Mouse (Mus musculus): ENCODE results near the gene Snrnp27.

Gene Snrnp27

DNA sequence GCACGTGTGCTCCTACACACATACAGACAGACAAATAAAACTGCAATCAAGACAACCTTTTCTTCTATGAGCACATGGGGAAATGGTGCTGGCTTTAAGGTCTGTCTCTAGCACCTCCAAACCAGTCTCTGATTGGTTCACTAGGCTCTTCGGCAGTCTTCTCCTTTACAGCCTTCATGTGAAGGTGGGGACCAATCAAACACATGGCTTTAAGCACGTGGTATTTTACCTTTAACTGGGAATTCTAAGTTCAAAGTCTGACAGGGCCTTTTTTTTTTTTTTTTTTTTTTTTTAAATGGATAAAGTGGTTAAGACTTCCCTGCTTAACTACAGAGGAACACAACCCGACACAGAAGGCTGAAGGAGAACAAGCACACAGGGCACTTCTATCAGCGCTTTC is 19.2 kb downstream of the Snrnp27 start:
- no peak for DNase-seq (ENCODE audit: low read depth, low spot score)

DNA sequence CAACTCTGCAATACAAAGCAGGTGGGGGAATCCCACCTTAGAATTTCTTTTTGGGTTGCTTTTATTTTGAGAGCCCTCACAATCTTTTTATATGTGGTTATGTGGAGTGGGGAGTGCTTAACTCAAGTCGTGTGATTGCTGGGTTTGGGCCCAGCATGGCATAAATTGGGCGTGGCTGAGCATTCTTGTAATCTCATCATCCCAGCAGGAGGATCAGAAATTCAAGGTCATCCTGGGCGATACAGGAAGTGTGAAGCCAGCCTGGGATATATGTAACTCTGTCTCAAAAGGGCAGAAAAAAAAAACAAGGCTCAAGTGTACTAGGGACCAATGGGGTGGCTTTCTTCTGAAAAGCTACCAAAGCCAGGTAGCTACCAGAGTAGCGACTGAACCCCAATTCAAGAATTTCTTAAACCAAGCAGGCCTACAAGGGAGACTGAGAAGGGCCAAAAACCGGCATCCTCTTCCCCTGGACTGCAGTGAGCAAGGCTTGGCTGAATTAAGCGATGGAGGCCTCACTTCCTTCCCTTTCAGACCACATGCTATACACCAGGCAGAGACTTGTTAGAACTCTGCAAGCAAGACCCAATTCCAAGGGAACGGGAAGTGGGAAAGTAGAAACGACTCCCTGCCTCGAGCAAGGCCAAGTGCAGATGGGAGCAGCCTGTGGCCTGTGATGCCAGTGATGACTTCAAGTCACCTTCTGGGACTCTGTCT is 24.0 kb downstream of the Snrnp27 start:
- DNase-seq (ENCODE audit: low read depth, low spot score): no peak

DNA sequence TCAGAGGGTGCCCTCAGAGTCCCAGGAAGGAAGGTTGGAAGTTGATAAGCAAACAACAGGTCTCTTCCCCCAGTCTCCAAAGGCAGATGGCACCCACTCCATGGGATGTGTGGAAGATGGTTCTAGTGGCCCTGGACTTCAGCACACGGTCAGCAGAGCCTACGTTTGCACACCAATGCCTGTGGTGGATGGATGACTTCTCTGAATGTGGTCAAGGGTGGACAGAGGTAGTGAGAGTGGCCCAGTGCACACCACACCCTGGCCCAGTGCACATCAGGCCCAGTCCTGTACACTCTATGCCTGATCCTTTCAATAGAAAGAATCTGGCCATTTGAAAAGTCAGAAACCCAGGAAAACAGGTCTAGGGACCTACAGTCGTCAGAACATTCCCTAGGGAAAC is 25.8 kb downstream of the Snrnp27 start:
- DNase-seq (ENCODE audit: low read depth, low spot score): no peak

GRCm38 (mm10) chr6:86654270-86654916 is 29.9 kb downstream of the Snrnp27 start:
- DNase-seq (ENCODE audit: low read depth, low spot score): no peak

DNA sequence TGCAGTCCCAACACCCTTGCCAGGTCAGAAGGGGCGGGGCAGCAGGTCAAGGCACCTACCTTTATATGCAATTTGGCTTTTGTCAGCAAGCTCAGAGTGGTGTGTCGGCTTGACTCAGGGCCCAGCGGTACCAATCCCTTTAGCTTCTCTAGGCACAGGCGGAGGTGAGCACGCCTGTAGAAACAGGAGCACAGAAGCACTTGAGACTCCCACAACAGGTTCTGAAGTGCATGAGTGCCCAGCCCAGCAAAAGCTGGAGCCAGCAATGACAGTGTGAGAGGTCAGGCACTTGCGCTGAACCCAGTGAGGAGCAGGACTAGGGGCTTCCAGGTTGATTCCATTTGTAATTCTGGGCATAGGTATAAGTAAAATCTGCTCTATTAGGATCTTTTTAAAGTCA is 31.3 kb downstream of the Snrnp27 start:
- no peak for DNase-seq (ENCODE audit: low read depth, low spot score)

- no peak for DNase-seq (ENCODE audit: low read depth, low spot score)
Observed at GRCm38 (mm10) chr6:86646143-86646542, 38.2 kb downstream of the Snrnp27 start.

DNA sequence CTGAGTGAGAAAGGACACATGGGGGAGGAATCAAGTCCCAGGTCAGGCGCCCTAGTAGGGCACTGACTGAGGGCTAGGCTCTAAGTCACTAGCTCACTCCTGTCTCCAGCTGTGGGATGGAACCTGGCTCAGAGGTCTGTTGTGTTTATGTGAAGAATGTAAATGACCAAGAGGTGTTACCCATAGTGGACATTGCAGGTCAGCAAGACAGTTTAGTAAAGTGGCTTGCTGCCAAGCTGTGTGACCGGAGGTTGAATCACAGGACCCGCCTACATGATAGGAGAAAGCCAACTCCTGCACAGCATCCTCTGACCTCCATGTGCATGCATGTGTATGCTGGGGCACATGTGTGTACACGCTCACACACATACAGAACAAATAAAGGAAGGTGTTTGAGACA is 38.8 kb downstream of the Snrnp27 start:
- no peak for DNase-seq (ENCODE audit: low read depth, low spot score)

- no peak for DNase-seq (ENCODE audit: low read depth, low spot score)
Observed at GRCm38 (mm10) chr6:86644775-86645400, 39.4 kb downstream of the Snrnp27 start.

DNA sequence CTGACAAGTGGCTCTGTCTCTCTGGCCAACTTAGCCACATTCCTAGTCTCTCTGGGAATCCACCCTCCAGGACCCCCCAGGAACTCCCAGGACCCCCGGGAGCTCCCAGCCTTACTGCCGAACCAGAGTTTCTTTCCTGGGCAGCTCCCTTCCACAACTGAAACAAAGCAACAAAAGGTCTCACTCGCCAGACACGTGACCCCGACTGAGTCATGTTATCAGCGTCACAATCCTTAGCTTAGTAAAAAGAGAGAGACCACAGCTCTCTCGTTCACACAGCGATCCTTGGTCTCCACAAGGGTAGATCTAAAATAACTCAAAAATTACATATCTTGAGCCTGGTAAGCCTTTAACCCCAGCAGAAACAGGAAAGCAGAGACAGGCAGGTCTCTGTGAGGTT is 42.6 kb downstream of the Snrnp27 start:
- DNase-seq (ENCODE audit: low read depth, low spot score): no peak

DNA sequence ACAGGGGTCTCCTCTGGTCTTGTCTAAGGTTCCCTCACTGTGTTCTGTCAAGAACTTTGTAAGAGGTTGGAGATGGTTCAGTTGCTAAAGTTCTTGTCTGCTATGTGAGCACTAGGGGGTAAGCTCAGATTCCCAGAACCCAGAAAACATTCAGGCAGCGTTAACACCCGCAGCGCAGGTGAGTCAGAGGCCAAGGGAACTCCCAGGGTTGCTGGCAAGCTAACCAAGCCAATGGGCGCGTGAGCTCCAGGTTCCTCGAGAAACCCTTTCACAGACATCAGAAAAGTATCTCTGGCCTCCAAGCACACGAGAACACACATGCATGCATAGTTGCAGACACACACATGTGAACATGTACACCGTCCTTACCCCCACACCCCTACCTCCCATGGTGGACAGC is 43.5 kb downstream of the Snrnp27 start:
- DNase-seq (ENCODE audit: low read depth, low spot score): no peak

DNA sequence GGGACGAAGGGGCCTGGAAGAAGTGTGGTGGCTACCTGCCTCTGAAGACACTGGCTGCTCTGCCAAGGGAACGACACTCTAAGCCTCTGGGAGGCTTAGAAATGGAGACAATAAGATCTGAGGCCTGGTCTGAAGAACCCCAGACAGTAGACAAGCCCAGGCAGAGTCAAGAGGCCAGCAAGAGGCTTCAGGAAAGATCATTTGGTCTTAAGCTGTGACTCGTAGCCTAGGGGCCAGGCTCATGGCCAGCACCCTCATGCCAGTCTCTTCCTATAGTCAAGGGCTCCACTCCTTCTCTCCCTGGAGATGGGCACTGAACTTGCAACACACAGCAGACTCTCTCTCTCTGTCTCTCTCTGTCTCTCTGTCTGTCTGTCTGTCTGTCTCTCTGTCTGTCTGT is 44.2 kb downstream of the Snrnp27 start:
- DNase-seq (ENCODE audit: low read depth, low spot score): no peak

- DNase-seq (ENCODE audit: low read depth, low spot score): no peak
Observed at GRCm38 (mm10) chr6:86639180-86640160, 44.9 kb downstream of the Snrnp27 start.

DNA sequence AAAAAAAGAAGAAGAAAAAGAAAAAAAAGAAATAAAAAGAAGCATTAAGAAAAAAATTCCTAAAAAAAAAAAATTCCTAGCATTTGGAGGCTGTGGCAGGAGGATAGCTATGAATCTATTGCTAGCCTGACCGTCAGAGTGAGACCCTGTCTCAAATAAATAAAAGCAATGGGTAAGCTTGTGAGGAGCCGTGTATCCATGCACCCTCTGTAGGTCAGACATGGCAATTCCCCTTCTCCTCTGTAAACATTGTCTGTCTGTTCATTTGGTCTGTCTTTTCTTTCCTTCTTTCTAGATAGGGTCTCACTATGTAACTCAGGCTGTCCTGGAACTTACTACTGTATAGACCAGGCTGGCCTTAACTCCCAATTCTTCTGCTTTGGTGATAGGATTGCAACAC is 45.9 kb downstream of the Snrnp27 start:
- peak; percentile 40 for DNase-seq (ENCODE audit: low read depth, low spot score)

- no peak for DNase-seq (ENCODE audit: low read depth, low spot score)
Observed at GRCm38 (mm10) chr6:86637860-86638259, 46.5 kb downstream of the Snrnp27 start.

GRCm38 (mm10) chr6:86637171-86637835 is 47.0 kb downstream of the Snrnp27 start:
- DNase-seq (ENCODE audit: low read depth, low spot score): no peak

- no peak for DNase-seq (ENCODE audit: low read depth, low spot score)
Observed at GRCm38 (mm10) chr6:86636495-86636894, 47.8 kb downstream of the Snrnp27 start.

- DNase-seq (ENCODE audit: low read depth, low spot score): no peak
Observed at GRCm38 (mm10) chr6:86630141-86630540, 54.2 kb downstream of the Snrnp27 start.

DNA sequence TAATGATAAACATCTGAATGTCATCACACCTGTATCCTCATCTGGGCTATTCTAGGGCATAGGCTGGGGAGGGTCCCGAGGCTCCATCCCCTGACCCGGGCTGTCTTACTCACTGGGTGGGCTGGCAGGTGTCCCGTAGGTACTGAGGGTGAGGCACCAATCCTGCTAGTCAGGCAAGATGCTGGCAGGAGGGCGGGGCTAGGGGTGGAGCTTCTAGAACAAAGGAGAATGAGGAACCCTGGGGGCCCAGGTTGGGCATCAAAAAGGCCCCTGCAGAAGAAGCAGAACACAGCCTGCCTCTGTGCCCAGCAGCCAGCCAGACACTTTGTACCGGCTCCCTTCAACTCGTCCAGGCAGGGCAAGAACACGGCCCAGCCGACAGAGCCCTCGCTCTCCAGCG is 56.4 kb downstream of the Snrnp27 start, which contains the start of gene Asprv1:
Asprv1 (plus strand) TSS at position 219 of the 400 bp plus-strand sequence.
- DNase-seq (ENCODE audit: low read depth, low spot score): no peak

Measured in ES-CJ7 (cell line).